Mouse (Mus musculus): ENCODE measurements around the gene Pnrc1. TPM values are rescaled to one million over a fixed set of nuclear protein-coding genes. Genes with fewer than 3 reads are reported as not detected.

Pnrc1 gene
- polyA plus RNA-seq, 1 experiment from 2014 or later = 113 TPM

- Histone ChIP-seq H3K4me3 (no peak overlapping the region), H3K27ac (replicated peaks) (peak overlapping the region; percentile 36; the same call in 1 of the 2 replicates), H3K36me3 (peaks cover 31% of the 10 kb centered on the region), H3K9me3 (no peaks in the 10 kb centered on the region), H3K9ac (replicated peaks) (no peak overlapping the region), H3K27me3 (no peaks in the 10 kb centered on the region), H3K4me2 (replicated peaks) (no peak overlapping the region), H3K4me1 (peaks cover 19% of the 10 kb centered on the region)
- no peak for ATAC-seq (ENCODE audit: low FRiP score, low read depth)
- 78% methylated on average over 12 of the region's 12 CpGs for WGBS
Observed at GRCm38 (mm10) chr4:33243016-33243758, 46.8 kb downstream of the Pnrc1 start.

GRCm38 (mm10) chr4:33242536-33242935, 47.4 kb downstream of the Pnrc1 start:
- WGBS = 62% methylated on average over 5 of the region's 5 CpGs
- H3K9ac ChIP-seq (replicated peaks) = no peak overlapping the region
- ATAC-seq (ENCODE audit: low FRiP score, low read depth) = no peak
- peaks cover 19% of the 10 kb centered on the region for H3K4me1 ChIP-seq
- no peaks in the 10 kb centered on the region for H3K27me3 ChIP-seq
- H3K4me3 ChIP-seq = no peak overlapping the region
- H3K9me3 ChIP-seq = no peaks in the 10 kb centered on the region
- peaks cover 31% of the 10 kb centered on the region for H3K36me3 ChIP-seq
- H3K27ac ChIP-seq (replicated peaks) = peak overlapping the region; percentile 36; the same call in 1 of the 2 replicates
- H3K4me2 ChIP-seq (replicated peaks) = no peak overlapping the region

- Histone ChIP-seq H3K4me1 (no peaks in the 10 kb centered on the region), H3K4me2 (replicated peaks) (no peak overlapping the region), H3K27me3 (no peaks in the 10 kb centered on the region), H3K27ac (replicated peaks) (no peak overlapping the region), H3K9ac (replicated peaks) (no peak overlapping the region), H3K9me3 (no peaks in the 10 kb centered on the region), H3K4me3 (no peak overlapping the region), H3K36me3 (no peaks in the 10 kb centered on the region)
- 92% methylated on average over 18 of the region's 18 CpGs for WGBS
- ATAC-seq (ENCODE audit: low FRiP score, low read depth) = no peak
Observed at GRCm38 (mm10) chr4:33230881-33231280, 59.1 kb downstream of the Pnrc1 start.

- no peak for ATAC-seq (ENCODE audit: low FRiP score, low read depth)
- H3K27ac ChIP-seq (replicated peaks) = no peak overlapping the region
- no peak overlapping the region for H3K9ac ChIP-seq (replicated peaks)
- H3K4me1 ChIP-seq = no peaks in the 10 kb centered on the region
- H3K9me3 ChIP-seq = no peaks in the 10 kb centered on the region
- no peak overlapping the region for H3K4me2 ChIP-seq (replicated peaks)
- H3K4me3 ChIP-seq = no peak overlapping the region
- no peaks in the 10 kb centered on the region for H3K27me3 ChIP-seq
- H3K36me3 ChIP-seq = no peaks in the 10 kb centered on the region
- WGBS = 79% methylated on average over 4 of the region's 4 CpGs
Observed at GRCm38 (mm10) chr4:33229639-33230038, 60.3 kb downstream of the Pnrc1 start.

GRCm38 (mm10) chr4:33227164-33227563, 62.8 kb downstream of the Pnrc1 start:
- 92% methylated on average over 7 of the region's 7 CpGs for WGBS
- Histone ChIP-seq H3K4me3 (no peak overlapping the region), H3K9ac (replicated peaks) (no peak overlapping the region), H3K9me3 (no peaks in the 10 kb centered on the region), H3K4me2 (replicated peaks) (no peak overlapping the region), H3K4me1 (no peaks in the 10 kb centered on the region), H3K36me3 (no peaks in the 10 kb centered on the region), H3K27me3 (no peaks in the 10 kb centered on the region), H3K27ac (replicated peaks) (no peak overlapping the region)
- ATAC-seq (ENCODE audit: low FRiP score, low read depth) = no peak

- no peak for ATAC-seq (ENCODE audit: low FRiP score, low read depth)
- WGBS = 72% methylated on average over 7 of the region's 7 CpGs
Observed at GRCm38 (mm10) chr4:33224003-33224675, 65.8 kb downstream of the Pnrc1 start.

GRCm38 (mm10) chr4:33221847-33222246, 68.1 kb downstream of the Pnrc1 start:
- WGBS = 59% methylated on average over 1 of the region's 1 CpGs

More at GRCm38 (mm10) chr4:33224003-33224675, 65.8 kb downstream of the Pnrc1 start:
- H3K36me3 ChIP-seq = no peaks in the 10 kb centered on the region
- H3K27me3 ChIP-seq = no peaks in the 10 kb centered on the region
- H3K4me2 ChIP-seq (replicated peaks) = no peak overlapping the region
- no peak overlapping the region for H3K4me3 ChIP-seq
- H3K9me3 ChIP-seq = no peaks in the 10 kb centered on the region
- H3K4me1 ChIP-seq = no peaks in the 10 kb centered on the region
- no peak overlapping the region for H3K9ac ChIP-seq (replicated peaks)
- H3K27ac ChIP-seq (replicated peaks) = no peak overlapping the region

GRCm38 (mm10) chr4:33208881-33209841, 80.8 kb downstream of the Pnrc1 start, which contains the start of gene Srsf12:
Gene Srsf12 (plus strand): TSS chr4:33208991.
- no peaks in the 10 kb centered on the region for H3K27me3 ChIP-seq
- H3K4me1 ChIP-seq = peaks cover 10% of the 10 kb centered on the region; the same call in 1 of the 2 replicates
- H3K27ac ChIP-seq (replicated peaks) = peak within 1 kb of the TSS; percentile 49; the same call in 1 of the 2 replicates
- 4% methylated on average over 57 of the region's 65 CpGs for WGBS
- peak within 1 kb of the TSS; percentile 68 for H3K4me3 ChIP-seq
- no peaks in the 10 kb centered on the region for H3K36me3 ChIP-seq
- peak within 1 kb of the TSS; percentile 82 for H3K9ac ChIP-seq (replicated peaks)
- peak within 1 kb of the TSS; percentile 100 for H3K4me2 ChIP-seq (replicated peaks)
- H3K9me3 ChIP-seq = no peaks in the 10 kb centered on the region
- ATAC-seq (ENCODE audit: low FRiP score, low read depth) = peak; percentile 80

More at GRCm38 (mm10) chr4:33221847-33222246, 68.1 kb downstream of the Pnrc1 start:
- H3K4me1 ChIP-seq = no peaks in the 10 kb centered on the region
- H3K27ac ChIP-seq (replicated peaks) = no peak overlapping the region
- ATAC-seq (ENCODE audit: low FRiP score, low read depth) = no peak
- H3K4me2 ChIP-seq (replicated peaks) = no peak overlapping the region
- no peak overlapping the region for H3K9ac ChIP-seq (replicated peaks)
- H3K4me3 ChIP-seq = no peak overlapping the region
- no peaks in the 10 kb centered on the region for H3K27me3 ChIP-seq
- no peaks in the 10 kb centered on the region for H3K36me3 ChIP-seq
- no peaks in the 10 kb centered on the region for H3K9me3 ChIP-seq

- H3K36me3 ChIP-seq = no peaks in the 10 kb centered on the region
- no peak for ATAC-seq (ENCODE audit: low FRiP score, low read depth)
Observed at GRCm38 (mm10) chr4:33207551-33207950, 82.4 kb downstream of the Pnrc1 start.

GRCm38 (mm10) chr4:33204682-33205081, 85.3 kb downstream of the Pnrc1 start:
- Histone ChIP-seq H3K4me2 (replicated peaks) (no peak overlapping the region), H3K9me3 (no peaks in the 10 kb centered on the region), H3K4me1 (peaks cover 10% of the 10 kb centered on the region; the same call in 1 of the 2 replicates), H3K9ac (replicated peaks) (no peak overlapping the region), H3K27ac (replicated peaks) (no peak overlapping the region), H3K36me3 (no peaks in the 10 kb centered on the region), H3K27me3 (no peaks in the 10 kb centered on the region), H3K4me3 (no peak overlapping the region)
- WGBS = under 1% methylated on average over 4 of the region's 4 CpGs
- peak; percentile 19; the same call in 1 of the 2 replicates for ATAC-seq (ENCODE audit: low FRiP score, low read depth)

More at GRCm38 (mm10) chr4:33207551-33207950, 82.4 kb downstream of the Pnrc1 start:
- H3K4me3 ChIP-seq = no peak overlapping the region
- H3K27me3 ChIP-seq = no peaks in the 10 kb centered on the region
- no peak overlapping the region for H3K27ac ChIP-seq (replicated peaks)
- no peak overlapping the region for H3K9ac ChIP-seq (replicated peaks)
- no peaks in the 10 kb centered on the region for H3K9me3 ChIP-seq
- 74% methylated on average over 2 of the region's 2 CpGs for WGBS
- peaks cover 10% of the 10 kb centered on the region; the same call in 1 of the 2 replicates for H3K4me1 ChIP-seq
- H3K4me2 ChIP-seq (replicated peaks) = no peak overlapping the region

GRCm38 (mm10) chr4:33198117-33198516, 91.8 kb downstream of the Pnrc1 start:
- 3% methylated on average over 2 of the region's 2 CpGs for WGBS
- Histone ChIP-seq H3K9me3 (0 out of 2 replicates have a peak, but pooled peaks cover 5% of the 10 kb centered on the region), H3K4me3 (no peak overlapping the region), H3K4me1 (no peaks in the 10 kb centered on the region), H3K27ac (replicated peaks) (no peak overlapping the region), H3K27me3 (no peaks in the 10 kb centered on the region), H3K4me2 (replicated peaks) (no peak overlapping the region), H3K9ac (replicated peaks) (no peak overlapping the region), H3K36me3 (no peaks in the 10 kb centered on the region)
- ATAC-seq (ENCODE audit: low FRiP score, low read depth) = no peak
